In the genomic region with DNA sequence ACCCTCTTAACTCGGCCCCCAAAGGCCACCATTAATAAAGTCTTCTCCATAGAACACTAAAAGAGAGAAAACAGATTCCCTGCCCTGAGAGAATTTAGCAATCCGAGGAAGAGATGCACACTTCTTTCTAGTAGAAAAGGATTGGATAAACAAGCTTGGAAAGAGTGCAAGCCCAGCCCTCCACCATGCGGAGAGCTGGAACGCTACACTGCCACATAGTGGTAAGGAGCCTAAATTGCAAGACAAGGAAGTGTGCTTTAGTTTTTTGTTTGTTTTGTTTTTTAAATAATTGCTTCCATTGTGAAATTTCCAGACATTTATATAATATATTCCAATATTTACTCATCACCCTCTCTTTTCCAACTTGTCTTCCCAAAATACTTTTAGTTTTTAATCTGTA, we compare ENCODE assay signal across 16 mouse cellular contexts. TPM values are rescaled to one million over a fixed set of nuclear protein-coding genes. Genes with fewer than 3 reads are reported as not detected.
DNase-seq lines count a peak whose midpoint lies in the region; ATAC-seq and TF ChIP-seq lines count a peak whose summit lies in the region.
"Had no signal": no experiment of that assay in that cellular context is flagged by ENCODE, and none has a peak within 500 bp of the region (broad histone marks: within the 10 kb centered on the region; RNA-seq: fewer than 3 reads in every experiment).

No protein-coding gene starts in this region.

- H3K27me3 ChIP-seq in kidney, embryonic 16.5 days (ENCODE audit: insufficient read depth, low read length): no peaks in the 10 kb centered on the region
- no peaks in the 10 kb centered on the region for H3K27me3 ChIP-seq in G1E (ENCODE audit: insufficient read depth, low read length)
- H3K27me3 ChIP-seq: heart, embryonic 15.5 days; limb, embryonic 13.5 days; midbrain, embryonic 15.5 days; neural tube, embryonic 12.5 days had no signal

- H3K4me2 ChIP-seq in kidney, embryonic 16.5 days (replicated peaks; ENCODE audit: low read depth, low read length): no peak overlapping the region
- H3K4me2 ChIP-seq: heart, embryonic 15.5 days; hindbrain, embryonic 14.5 days; limb, embryonic 13.5 days; midbrain, embryonic 15.5 days; neural tube, embryonic 12.5 days had no signal

- DNase-seq in kidney, adult 18-20 months: no peak
- peak; percentile 17 for DNase-seq in lung, postnatal 36 days
- no peak for DNase-seq in lung, postnatal 25 days (ENCODE audit: low spot score)
- no peak for DNase-seq in G1E (ENCODE audit: low spot score)
- no peak for DNase-seq in urinary bladder, adult 2 months (ENCODE audit: low spot score)
- DNase-seq in cerebellum, adult 9-11 months: no peak
- DNase-seq: cerebellum, adult 18-20 months; kidney, postnatal 10 days; thymus, postnatal 25 days had no signal

- H3K9ac ChIP-seq in kidney, embryonic 16.5 days (replicated peaks; ENCODE audit: low read length): no peak overlapping the region
- H3K9ac ChIP-seq: heart, embryonic 15.5 days; hindbrain, embryonic 14.5 days; limb, embryonic 13.5 days; midbrain, embryonic 15.5 days; neural tube, embryonic 12.5 days had no signal

- 0 out of 2 replicates have a peak overlapping the region, but pooled peaks have one; percentile 36 for H3K27ac ChIP-seq in kidney, embryonic 16.5 days (ENCODE audit: low read length)
- H3K27ac ChIP-seq in cortical plate, adult 2 months (ENCODE audit: insufficient read depth, low read length): no peak overlapping the region
- H3K27ac ChIP-seq: heart, embryonic 15.5 days; hindbrain, embryonic 14.5 days; limb, embryonic 13.5 days; midbrain, embryonic 15.5 days; neural tube, embryonic 12.5 days had no signal

- no peaks in the 10 kb centered on the region for H3K9me3 ChIP-seq in kidney, embryonic 16.5 days (ENCODE audit: low read length)
- no peaks in the 10 kb centered on the region for H3K9me3 ChIP-seq in G1E (replicated peaks)
- H3K9me3 ChIP-seq: heart, embryonic 15.5 days; limb, embryonic 13.5 days; neural tube, embryonic 12.5 days had no signal

- peaks cover 30% of the 10 kb centered on the region for H3K4me1 ChIP-seq in kidney, embryonic 16.5 days (ENCODE audit: insufficient read depth, low read length)
- peaks cover 3% of the 10 kb centered on the region; the same call in 1 of the 2 replicates for H3K4me1 ChIP-seq in G1E (ENCODE audit: insufficient read depth, low read depth, low read length)
- H3K4me1 ChIP-seq in cortical plate, adult 2 months (ENCODE audit: control insufficient read depth, insufficient read depth, low read length): peaks cover 15% of the 10 kb centered on the region

- TF ChIP-seq POLR2A in cortical plate, adult 2 months (IDR thresholded peaks at IDR 0.05; ENCODE audit: extremely low read depth, insufficient read depth, low read length): no peak

- peak; percentile 5; the same call in 1 of the 2 replicates for TF ChIP-seq CTCF in G1E (IDR thresholded peaks at IDR 0.05; ENCODE audit: low read depth, low read length)
- peak; percentile 31; the same call in 1 of the 2 replicates for TF ChIP-seq CTCF in cortical plate, adult 2 months (IDR thresholded peaks at IDR 0.05; ENCODE audit: extremely low read depth, insufficient read depth, low read length)

- WGBS in kidney, embryonic 16.5 days: 85% methylated on average over 4 of the region's 4 CpGs

- ATAC-seq in kidney, embryonic 16.5 days (ENCODE audit: low FRiP score, low TSS enrichment): no peak
- no peak for ATAC-seq in G1E (ENCODE audit: extremely low read depth, insufficient number of reproducible peaks, low FRiP score, poor library complexity, severe bottlenecking)
- ATAC-seq: midbrain, embryonic 15.5 days had no signal

- no peak overlapping the region for H3K4me3 ChIP-seq in kidney, embryonic 16.5 days (ENCODE audit: low read length)
- no peak overlapping the region for H3K4me3 ChIP-seq in G1E (ENCODE audit: low read depth, low read length)
- H3K4me3 ChIP-seq in cortical plate, adult 2 months (ENCODE audit: insufficient read depth, low read length): no peak overlapping the region
- H3K4me3 ChIP-seq: heart, embryonic 15.5 days; limb, embryonic 13.5 days; midbrain, embryonic 15.5 days; neural tube, embryonic 12.5 days had no signal

- H3K36me3 ChIP-seq in kidney, embryonic 16.5 days (ENCODE audit: insufficient read depth, low read length): no peaks in the 10 kb centered on the region
- no peaks in the 10 kb centered on the region for H3K36me3 ChIP-seq in G1E (replicated peaks)
- H3K36me3 ChIP-seq: heart, embryonic 15.5 days; limb, embryonic 13.5 days; midbrain, embryonic 15.5 days; neural tube, embryonic 12.5 days had no signal

RNA-seq across cellular contexts. Expression of a gene that starts 30.6 kb away (rescaled TPM):
- 0.17 TPM in 1 of 2 replicates, not detected in the other for polyA plus RNA-seq in kidney, embryonic 16.5 days (2015; fragmentation: Nextera tagmentation; extraction: Ambion mirVana)
- total RNA-seq in G1E (2014; fragmentation: Nextera tagmentation): not detected in 2 replicates
- total RNA-seq in G1E (2017): 0.11 TPM in 1 of 2 replicates, not detected in the other
- polyA plus RNA-seq in G1E (2012): not detected in 2 replicates
- 0.90 and 1.0 TPM in 2 replicates for polyA plus RNA-seq in cortical plate, adult 2 months (2012; rRNA removed)
- not detected in 2 replicates for polyA plus RNA-seq in urinary bladder, adult 2 months (2012; rRNA removed)
- polyA plus RNA-seq: neural tube, embryonic 12.5 days had no signal

RNA-seq across cellular contexts. Expression of a gene that starts 33.7 kb away (rescaled TPM):
- 7.1 and 7.4 TPM in 2 replicates for polyA plus RNA-seq in kidney, embryonic 16.5 days (2015; fragmentation: Nextera tagmentation; extraction: Ambion mirVana)
- not detected in 2 replicates for total RNA-seq in G1E (2014; fragmentation: Nextera tagmentation)
- 0.11 TPM in 1 of 2 replicates, not detected in the other for total RNA-seq in G1E (2017)
- polyA plus RNA-seq in G1E (2012): not detected in 2 replicates
- 60.5 and 61.1 TPM in 2 replicates for polyA plus RNA-seq in cortical plate, adult 2 months (2012; rRNA removed)
- 6.6 and 9.7 TPM in 2 replicates for polyA plus RNA-seq in urinary bladder, adult 2 months (2012; rRNA removed)
